Mouse (Mus musculus): ENCODE results near the gene Eci2. TPM values are rescaled to one million over a fixed set of nuclear protein-coding genes. Genes with fewer than 3 reads are reported as not detected.

Gene Eci2
- total RNA-seq, 1 experiment from 2014 or later: 164 TPM

Other genes with a start within 250 kb of the Eci2 start
- 100 and 102 TPM in 2 replicates for gene Prpf4b, start 151.8 kb downstream of the Eci2 start, total RNA-seq (2021)
- gene Fam217a, start 102.8 kb downstream of the Eci2 start, total RNA-seq (2021): 0.85 and 1.5 TPM in 2 replicates
- not detected in 2 replicates for gene 4933417A18Rik, start 102.7 kb downstream of the Eci2 start, total RNA-seq (2021)
- gene Eci3, start 63.3 kb downstream of the Eci2 start, total RNA-seq (2021): 2.3 and 3.8 TPM in 2 replicates